Mouse (Mus musculus): ENCODE data around the gene Gabpa.

GRCm38 (mm10) chr16:84790595-84791165, 44.0 kb upstream of the Gabpa start:
- TF ChIP-seq MAFK (IDR thresholded peaks at IDR 0.05; ENCODE audit: insufficient read depth, low read depth, low read length) = no peak
- TF ChIP-seq ZNF384 (IDR thresholded peaks at IDR 0.05; ENCODE audit: low read depth, low read length) = no peak
- TF ChIP-seq ZC3H11A (IDR thresholded peaks at IDR 0.05; ENCODE audit: borderline replicate concordance, low read depth, low read length) = no peak

Data from ES-E14 (cell line).